Mouse (Mus musculus) G1E (cell line): Measurements from ENCODE around the gene Dkk3. TPM values are rescaled to one million over a fixed set of nuclear protein-coding genes. Genes with fewer than 3 reads are reported as not detected.

Source experiments
- ATAC-seq: 2 replicates; pipeline ENCODE4 v1.8.0; 2016; ENCODE audit warnings: mild to moderate bottlenecking; ENCODE audit not compliant: insufficient number of reproducible peaks, poor library complexity, low FRiP score, severe bottlenecking; ENCODE audit errors: extremely low read depth
- DNase-seq: peaks from one replicate; pipeline ENCODE4 v3.0.0; 2012; ENCODE audit warnings: low spot score
- H3K27me3 ChIP-seq: 2 replicates; pipeline ENCODE4 v1.6.1; 2012; ENCODE audit warnings: mild to moderate bottlenecking, low read length, inconsistent platforms; ENCODE audit not compliant: insufficient read depth
- H3K36me3 ChIP-seq: replicated peaks from 2 replicates; pipeline ENCODE3; 2012; ENCODE audit warnings: mild to moderate bottlenecking, inconsistent platforms
- H3K4me1 ChIP-seq: 2 replicates; pipeline ENCODE4 v1.6.1; 2012; ENCODE audit warnings: low read depth, low read length, inconsistent platforms, mixed read lengths; ENCODE audit not compliant: insufficient read depth
- H3K4me3 ChIP-seq: 2 replicates; pipeline ENCODE4 v1.5.1; 2012; ENCODE audit warnings: low read depth, mild to moderate bottlenecking, inconsistent platforms, low read length, moderate library complexity, mixed read lengths
- H3K9me3 ChIP-seq: replicated peaks from 2 replicates; pipeline ENCODE4 v1.6.1; 2012; ENCODE audit warnings: inconsistent platforms
- CTCF ChIP-seq: IDR thresholded peaks from 2 replicates; pipeline ENCODE4 v1.5.1; 2012; ENCODE audit warnings: low read depth, low read length, inconsistent platforms, mixed read lengths
- GATA1 ChIP-seq: IDR thresholded peaks from 2 replicates; pipeline ENCODE4 v1.6.1; 2012; ENCODE audit warnings: borderline replicate concordance, low read length, inconsistent platforms, mixed read lengths
- GATA2 ChIP-seq: IDR thresholded peaks from 2 replicates; pipeline ENCODE4 v1.6.1; 2012; ENCODE audit warnings: low read depth, low read length, inconsistent platforms, borderline replicate concordance
- POLR2AphosphoS5 ChIP-seq: IDR thresholded peaks from 2 replicates; pipeline ENCODE4 v1.6.1; 2012; ENCODE audit warnings: low read depth, low read length, inconsistent platforms; ENCODE audit not compliant: insufficient replicate concordance
- TAL1 ChIP-seq: conservative IDR thresholded peaks from 2 replicates; pipeline ENCODE4 v1.6.1; 2012; ENCODE audit warnings: low read depth, low read length, inconsistent platforms, mixed read lengths
- polyA plus RNA-seq: library from polyadenylated mRNA; stranded (reverse); fragments of >175 nt; gene quantifications from 2 replicates; pipeline ENCODE4 v1.2.3, GENCODE M21; 2012
- total RNA-seq, 2 experiments: library from RNA; stranded (forward) in 1 of 2; stranded (reverse) in 1 of 2; fragments of 200-1000 nt in 1 of 2; fragments of >200 nt in 1 of 2; fragmentation: Nextera tagmentation in 1 of 2; gene quantifications; 2 replicates each; pipeline ENCODE4 v1.2.3; 2014 to 2017

Gene Dkk3
- total and polyA plus RNA-seq, 3 experiments: 0.05 TPM; not detected in 2

DNA sequence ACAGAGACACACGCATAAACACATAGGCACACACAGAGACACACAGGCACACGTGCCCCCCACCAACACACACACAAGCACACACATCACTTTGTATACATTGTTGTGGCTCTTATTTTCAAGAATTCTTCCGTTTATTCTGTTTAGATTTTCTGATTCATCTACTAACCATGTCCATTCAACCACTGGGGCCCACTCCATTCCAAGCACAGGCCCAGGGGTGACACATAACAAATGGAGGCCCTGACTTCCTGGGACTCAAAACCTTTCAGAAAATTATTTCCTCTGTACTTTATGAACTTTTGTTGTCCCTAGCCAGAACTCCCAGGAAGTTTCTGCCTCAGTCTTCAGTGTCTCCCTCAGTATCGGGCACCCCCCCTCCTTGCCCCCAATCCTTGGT lies 23.7 kb downstream of the Dkk3 start:
- Histone ChIP-seq H3K4me3 (no peak overlapping the region), H3K9me3 (0 out of 2 replicates have a peak, but pooled peaks cover 5% of the 10 kb centered on the region), H3K36me3 (no peaks in the 10 kb centered on the region), H3K4me1 (no peaks in the 10 kb centered on the region), H3K27me3 (no peaks in the 10 kb centered on the region)
- TF ChIP-seq GATA1 (no peak), CTCF (no peak), POLR2AphosphoS5 (no peak), TAL1 (no peak), GATA2 (no peak)
- ATAC-seq: no peak
- DNase-seq: no peak

DNA sequence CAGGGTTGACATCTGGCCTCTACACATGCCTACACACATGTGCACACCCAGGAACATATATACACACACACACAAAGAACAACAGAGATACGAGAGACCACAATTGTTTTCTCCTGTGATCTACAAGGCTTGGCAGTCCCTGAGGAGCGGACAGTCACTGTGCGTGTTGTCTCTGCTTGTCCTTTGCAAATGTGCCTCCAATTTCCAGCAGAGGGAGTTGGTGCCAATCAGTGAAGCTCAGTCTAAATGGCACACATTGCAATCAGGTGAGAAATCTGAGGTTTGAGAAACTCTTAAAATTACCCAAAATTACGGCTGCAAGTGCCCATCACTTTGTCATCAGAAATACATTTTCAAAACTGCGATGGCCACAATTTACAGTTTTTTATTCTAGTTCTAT lies 25.6 kb downstream of the Dkk3 start:
- Histone ChIP-seq H3K4me1 (no peaks in the 10 kb centered on the region), H3K4me3 (no peak overlapping the region), H3K27me3 (no peaks in the 10 kb centered on the region), H3K9me3 (peaks cover 5% of the 10 kb centered on the region; the same call in 1 of the 2 replicates), H3K36me3 (no peaks in the 10 kb centered on the region)
- ATAC-seq (no peak), DNase-seq (no peak)
- TF ChIP-seq GATA1 (no peak), POLR2AphosphoS5 (no peak), CTCF (no peak), GATA2 (no peak), TAL1 (no peak)

DNA sequence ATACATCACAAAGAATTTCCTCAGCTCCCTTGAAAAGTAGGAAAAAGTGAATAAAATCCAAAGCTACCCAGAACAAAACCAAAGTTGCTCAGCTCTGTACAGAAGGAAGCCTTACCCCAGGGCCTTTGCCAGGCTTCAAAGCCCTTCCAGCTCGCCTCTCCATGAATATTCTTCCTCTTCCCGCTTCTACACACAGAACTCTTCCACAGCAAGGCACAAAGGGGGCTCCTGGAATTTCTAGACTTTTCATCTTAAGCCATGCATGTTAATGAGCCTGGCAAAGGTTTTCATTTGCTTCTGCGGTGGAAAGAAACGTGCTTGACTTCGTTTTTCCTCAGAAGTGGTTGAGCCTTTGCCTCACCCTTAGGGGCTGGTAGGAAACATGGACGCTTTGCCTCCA lies 26.9 kb downstream of the Dkk3 start:
- ATAC-seq (no peak), DNase-seq (no peak)
- Histone ChIP-seq H3K36me3 (no peaks in the 10 kb centered on the region), H3K27me3 (no peaks in the 10 kb centered on the region), H3K9me3 (peaks cover 5% of the 10 kb centered on the region; the same call in 1 of the 2 replicates), H3K4me1 (no peaks in the 10 kb centered on the region), H3K4me3 (no peak overlapping the region)
- no peak for TF ChIP-seq GATA2
- TF ChIP-seq POLR2AphosphoS5: no peak
- TF ChIP-seq TAL1: no peak
- TF ChIP-seq GATA1: no peak
- no peak for TF ChIP-seq CTCF

DNA sequence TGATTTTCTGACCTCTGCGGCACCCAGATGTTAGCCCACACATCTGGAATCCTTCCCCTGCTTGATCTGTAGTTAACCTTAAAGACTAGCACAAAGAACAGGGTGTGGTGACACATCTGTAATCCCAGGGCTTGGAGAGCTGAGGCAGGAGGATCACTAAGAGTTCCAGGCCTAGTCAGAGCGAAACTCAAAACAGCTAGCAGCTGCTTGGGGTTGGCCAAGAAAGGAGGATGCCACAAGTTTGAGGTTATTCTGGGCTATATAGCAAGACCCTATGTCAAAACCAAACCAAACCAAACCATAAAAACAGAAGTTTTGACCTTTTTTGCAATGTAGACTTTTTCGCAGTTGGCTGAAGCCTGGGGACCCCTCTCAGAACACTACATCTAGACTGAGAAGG lies 28.2 kb downstream of the Dkk3 start:
- Histone ChIP-seq H3K4me3 (no peak overlapping the region), H3K9me3 (peaks cover 5% of the 10 kb centered on the region; the same call in 1 of the 2 replicates), H3K27me3 (no peaks in the 10 kb centered on the region), H3K36me3 (no peaks in the 10 kb centered on the region), H3K4me1 (no peaks in the 10 kb centered on the region)
- ATAC-seq: no peak
- DNase-seq: no peak
- TF ChIP-seq CTCF (no peak), GATA2 (no peak), TAL1 (no peak), GATA1 (no peak), POLR2AphosphoS5 (no peak)

DNA sequence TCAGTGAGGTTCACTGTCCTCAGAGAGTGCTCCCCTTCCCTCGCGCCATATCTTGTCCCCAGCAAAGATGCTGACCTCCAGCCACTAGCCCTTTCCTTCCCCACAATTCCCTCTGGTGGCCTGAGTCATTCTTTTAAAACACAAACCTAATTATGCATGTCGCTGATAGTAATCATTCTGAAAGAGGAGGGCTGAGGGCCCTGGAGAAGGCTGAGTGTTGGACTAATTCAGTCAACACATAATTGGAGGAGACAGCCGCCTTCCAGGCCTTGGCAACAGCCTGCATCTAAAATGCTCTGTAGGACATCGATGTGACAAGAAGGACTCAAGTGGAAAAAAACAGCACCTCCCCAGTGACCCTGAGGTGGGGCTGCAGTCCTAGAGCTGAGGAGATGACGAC lies 29.0 kb downstream of the Dkk3 start:
- H3K4me1 ChIP-seq: no peaks in the 10 kb centered on the region
- H3K27me3 ChIP-seq: no peaks in the 10 kb centered on the region
- ATAC-seq (no peak), DNase-seq (no peak)
- no peaks in the 10 kb centered on the region for H3K36me3 ChIP-seq
- no peak overlapping the region for H3K4me3 ChIP-seq
- H3K9me3 ChIP-seq: peaks cover 3% of the 10 kb centered on the region; the same call in 1 of the 2 replicates
- no peak for TF ChIP-seq GATA2
- TF ChIP-seq GATA1: no peak
- TF ChIP-seq POLR2AphosphoS5: no peak
- TF ChIP-seq CTCF: no peak
- TF ChIP-seq TAL1: no peak

DNA sequence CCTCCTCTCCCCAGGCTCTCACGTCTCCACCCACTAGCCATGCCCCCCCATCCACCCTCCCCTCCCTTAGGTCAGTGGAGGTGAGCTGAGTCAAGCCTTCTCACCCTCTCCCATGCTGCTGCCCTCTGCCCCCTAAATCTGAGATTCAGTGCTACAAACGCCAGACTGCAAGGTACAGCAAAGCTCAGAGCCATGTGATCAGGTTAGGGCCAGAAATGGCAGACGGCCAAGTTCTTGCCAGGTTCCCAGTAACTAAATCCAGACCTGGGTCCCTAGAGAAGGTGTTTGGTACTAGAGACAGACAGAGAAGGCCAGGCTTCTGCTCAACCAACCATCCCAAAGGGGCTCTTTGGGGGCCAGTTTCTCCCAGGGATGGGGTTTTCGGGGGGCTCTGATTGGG lies 30.0 kb downstream of the Dkk3 start:
- Histone ChIP-seq H3K4me3 (no peak overlapping the region), H3K36me3 (no peaks in the 10 kb centered on the region), H3K4me1 (no peaks in the 10 kb centered on the region), H3K27me3 (peaks cover 6% of the 10 kb centered on the region; the same call in 1 of the 2 replicates), H3K9me3 (peaks cover 1% of the 10 kb centered on the region; the same call in 1 of the 2 replicates)
- ATAC-seq (no peak), DNase-seq (no peak)
- no peak for TF ChIP-seq TAL1
- no peak for TF ChIP-seq GATA2
- no peak for TF ChIP-seq POLR2AphosphoS5
- TF ChIP-seq CTCF: no peak
- TF ChIP-seq GATA1: no peak
